Mouse (Mus musculus): ENCODE data around the gene Nrxn3. TPM values are rescaled to one million over a fixed set of nuclear protein-coding genes. Genes with fewer than 3 reads are reported as not detected.

Gene Nrxn3
- polyA plus RNA-seq, 1 experiment from 2014 or later = 99.5 TPM

DNA sequence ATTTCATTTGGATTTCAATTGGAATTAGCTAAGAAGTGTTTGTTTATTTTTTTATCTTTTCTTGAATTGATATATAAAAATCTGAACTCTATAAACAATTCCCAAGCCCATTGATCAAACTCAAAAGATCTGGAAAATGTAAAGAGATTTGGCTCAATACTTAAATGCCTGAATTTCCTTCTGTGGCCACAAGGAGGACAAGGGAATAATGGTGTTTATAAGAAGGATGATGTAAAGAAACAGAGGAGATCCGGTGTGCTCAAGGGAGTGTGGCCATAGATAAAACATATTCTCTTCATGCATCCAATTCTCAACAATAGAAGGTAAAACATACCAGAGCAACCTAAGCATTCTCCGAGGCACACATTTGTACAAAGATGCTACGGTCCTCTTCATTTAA is 1085.5 kb downstream of the Nrxn3 start:
- Histone ChIP-seq H3K4me2 (replicated peaks) (no peak overlapping the region), H3K36me3 (no peaks in the 10 kb centered on the region), H3K27ac (replicated peaks) (no peak overlapping the region), H3K4me3 (no peak overlapping the region), H3K9me3 (no peaks in the 10 kb centered on the region), H3K27me3 (no peaks in the 10 kb centered on the region), H3K9ac (replicated peaks) (no peak overlapping the region), H3K4me1 (peaks cover 19% of the 10 kb centered on the region)
- no peak for ATAC-seq (replicated peaks)
- 66% methylated on average over 3 of the region's 3 CpGs for WGBS

DNA sequence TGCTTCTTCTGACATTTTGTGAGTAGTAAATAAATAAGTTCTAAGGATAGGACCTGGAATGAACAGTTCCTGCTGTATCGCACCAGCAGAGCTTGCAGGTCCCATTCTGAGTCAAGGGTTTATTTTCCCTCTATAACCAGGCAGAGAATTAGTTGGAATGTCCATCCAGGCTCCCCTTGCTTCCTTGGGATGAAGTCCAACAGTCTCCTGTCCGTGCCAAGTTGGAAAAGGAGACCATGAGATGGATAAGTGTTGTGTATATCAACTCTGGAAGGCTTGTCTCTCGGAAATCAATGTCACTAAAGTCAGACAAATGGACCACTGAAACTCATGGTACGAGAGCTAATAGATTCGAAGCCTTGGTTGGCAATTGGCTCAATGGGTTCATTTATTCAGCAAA is 1087.5 kb downstream of the Nrxn3 start:
- WGBS = 87% methylated on average over 5 of the region's 5 CpGs
- Histone ChIP-seq H3K4me3 (no peak overlapping the region), H3K27me3 (0 out of 2 replicates have a peak, but pooled peaks cover 4% of the 10 kb centered on the region), H3K27ac (replicated peaks) (no peak overlapping the region), H3K36me3 (no peaks in the 10 kb centered on the region), H3K9me3 (no peaks in the 10 kb centered on the region), H3K9ac (replicated peaks) (no peak overlapping the region), H3K4me1 (peaks cover 30% of the 10 kb centered on the region), H3K4me2 (replicated peaks) (no peak overlapping the region)
- ATAC-seq (replicated peaks) = no peak

DNA sequence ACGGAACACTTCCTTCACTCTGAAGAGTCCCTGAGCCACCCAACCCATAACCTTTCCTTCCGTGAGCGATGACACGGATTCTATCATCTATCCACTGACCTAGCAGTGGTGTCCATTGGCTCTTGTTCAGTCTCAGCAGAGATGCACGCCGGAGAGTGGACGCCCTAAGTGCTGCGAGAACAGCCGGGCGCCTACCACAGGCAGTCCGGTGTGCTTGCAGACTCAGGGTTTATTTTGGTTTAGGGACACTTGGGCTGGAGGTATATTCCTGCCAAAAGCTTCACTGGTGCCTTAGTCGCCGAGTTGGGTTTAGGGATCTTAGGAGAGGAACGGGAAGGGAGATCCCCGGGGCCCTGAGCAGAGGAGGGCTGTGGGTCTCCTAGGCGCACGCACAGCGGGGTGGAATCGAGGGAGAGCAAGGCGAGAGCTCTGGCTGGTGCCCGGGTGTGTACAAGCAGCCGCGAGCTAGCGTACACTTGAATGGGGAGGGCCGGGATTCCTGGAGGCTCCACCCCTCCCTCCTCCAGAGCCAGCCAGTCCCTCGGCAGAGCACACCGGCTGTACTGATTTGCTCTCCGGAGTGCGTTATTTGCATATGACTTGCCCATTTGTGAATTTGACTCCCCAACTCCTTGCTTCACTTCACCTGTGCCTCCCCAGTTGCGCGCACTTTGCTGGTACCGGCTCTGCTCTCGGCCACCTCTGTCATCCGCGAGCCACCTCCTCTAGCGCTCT is 1089.3 kb downstream of the Nrxn3 start:
- Histone ChIP-seq H3K36me3 (no peaks in the 10 kb centered on the region), H3K27ac (replicated peaks) (peak overlapping the region; percentile 45; the same call in 1 of the 2 replicates), H3K4me2 (replicated peaks) (peak overlapping the region; percentile 85), H3K9ac (replicated peaks) (peak overlapping the region; percentile 50), H3K4me1 (peaks cover 37% of the 10 kb centered on the region), H3K4me3 (peak overlapping the region; percentile 47), H3K27me3 (0 out of 2 replicates have a peak, but pooled peaks cover 4% of the 10 kb centered on the region), H3K9me3 (no peaks in the 10 kb centered on the region)
- WGBS = under 1% methylated on average over 36 of the region's 36 CpGs
- peak; percentile 96 for ATAC-seq (replicated peaks)

DNA sequence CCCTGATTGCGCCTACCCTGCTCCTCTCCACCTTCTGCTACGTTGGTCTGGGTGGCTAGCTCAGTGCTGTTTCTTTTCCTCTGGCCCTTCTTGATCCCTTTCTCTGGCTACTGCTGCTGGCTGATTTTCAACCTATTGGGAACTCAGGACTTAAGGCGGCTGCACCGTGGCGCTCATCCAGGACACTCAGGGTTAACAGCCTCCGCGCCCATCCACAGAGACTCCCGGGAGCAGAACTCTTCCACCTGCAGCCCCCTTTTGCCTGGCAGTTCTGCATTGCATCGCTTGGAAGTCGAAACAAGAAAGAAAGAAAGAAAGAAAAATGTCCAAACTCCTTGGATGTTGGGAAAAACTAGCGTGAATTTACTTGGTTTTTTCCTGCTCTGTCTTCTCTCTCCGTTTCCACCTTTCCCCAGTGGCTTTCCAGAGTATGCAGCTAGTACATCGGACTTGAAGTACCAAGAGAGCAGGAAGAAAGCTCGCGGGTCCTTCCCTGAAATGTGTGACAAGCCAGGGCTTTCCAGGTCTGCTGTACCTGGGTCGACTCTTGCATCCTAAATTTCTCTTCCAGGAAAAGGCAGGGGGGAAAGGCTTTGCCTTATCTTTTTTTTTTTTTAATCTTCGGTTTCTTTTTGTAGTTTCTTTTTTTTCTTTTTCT is 1090.0 kb downstream of the Nrxn3 start:
- H3K9me3 ChIP-seq = no peaks in the 10 kb centered on the region
- WGBS = under 1% methylated on average over 17 of the region's 17 CpGs
- H3K4me3 ChIP-seq = peak overlapping the region; percentile 47
- H3K4me1 ChIP-seq = peaks cover 44% of the 10 kb centered on the region
- H3K27ac ChIP-seq (replicated peaks) = peak overlapping the region; percentile 45; the same call in 1 of the 2 replicates
- 0 out of 2 replicates have a peak, but pooled peaks cover 4% of the 10 kb centered on the region for H3K27me3 ChIP-seq
- H3K9ac ChIP-seq (replicated peaks) = peak overlapping the region; percentile 50
- peak; percentile 33 for ATAC-seq (replicated peaks)
- H3K4me2 ChIP-seq (replicated peaks) = peak overlapping the region; percentile 85
- H3K36me3 ChIP-seq = no peaks in the 10 kb centered on the region

DNA sequence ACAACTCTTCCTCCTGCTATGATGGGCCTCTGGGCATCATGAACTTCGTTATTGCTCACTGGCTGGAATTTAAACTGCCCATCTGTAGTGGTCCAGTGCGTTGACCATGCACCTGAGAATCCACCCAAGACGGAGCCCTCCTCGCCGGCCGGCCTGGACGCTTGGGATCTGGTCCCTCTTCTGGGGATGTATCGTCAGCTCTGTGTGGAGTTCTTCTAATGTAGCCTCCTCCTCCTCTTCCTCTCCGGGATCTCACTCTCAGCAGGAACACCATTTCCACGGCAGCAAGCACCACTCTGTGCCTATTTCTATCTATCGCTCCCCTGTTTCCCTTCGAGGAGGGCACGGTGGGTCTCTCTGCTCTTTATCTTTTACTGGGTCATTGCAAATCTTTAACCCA is 1090.6 kb downstream of the Nrxn3 start:
- Histone ChIP-seq H3K4me1 (peaks cover 48% of the 10 kb centered on the region), H3K9ac (replicated peaks) (0 out of 2 replicates have a peak overlapping the region, but pooled peaks have one; percentile 21), H3K9me3 (no peaks in the 10 kb centered on the region), H3K4me3 (peak overlapping the region; percentile 47), H3K4me2 (replicated peaks) (peak overlapping the region; percentile 85), H3K36me3 (no peaks in the 10 kb centered on the region), H3K27me3 (0 out of 2 replicates have a peak, but pooled peaks cover 4% of the 10 kb centered on the region), H3K27ac (replicated peaks) (no peak overlapping the region)
- 10% methylated on average over 13 of the region's 13 CpGs for WGBS
- ATAC-seq (replicated peaks) = no peak

DNA sequence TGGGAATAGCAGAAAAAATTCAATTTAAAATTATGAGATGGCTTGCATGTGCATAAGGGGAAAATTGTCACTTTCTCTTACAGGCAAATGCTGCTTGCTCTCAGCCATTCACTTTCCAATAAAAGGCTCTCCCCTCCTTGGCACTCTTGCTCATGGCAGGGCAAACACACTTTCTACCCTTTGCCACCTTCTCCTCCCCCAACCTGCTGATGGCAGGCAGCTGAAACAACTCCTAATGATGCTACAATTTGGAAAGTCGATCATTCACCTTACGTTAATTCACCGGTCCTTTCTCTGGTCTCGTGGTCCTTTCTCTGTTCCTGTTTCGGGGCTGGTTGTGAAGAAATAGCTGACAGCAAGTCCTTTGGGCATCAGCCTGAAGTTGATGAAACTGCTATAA is 1091.0 kb downstream of the Nrxn3 start:
- H3K27ac ChIP-seq (replicated peaks) = no peak overlapping the region
- H3K9me3 ChIP-seq = no peaks in the 10 kb centered on the region
- no peak for ATAC-seq (replicated peaks)
- WGBS = 77% methylated on average over 5 of the region's 5 CpGs
- 0 out of 2 replicates have a peak overlapping the region, but pooled peaks have one; percentile 21 for H3K9ac ChIP-seq (replicated peaks)
- H3K4me2 ChIP-seq (replicated peaks) = 0 out of 2 replicates have a peak overlapping the region, but pooled peaks have one; percentile 85
- H3K27me3 ChIP-seq = 0 out of 2 replicates have a peak, but pooled peaks cover 4% of the 10 kb centered on the region
- peaks cover 48% of the 10 kb centered on the region for H3K4me1 ChIP-seq
- peak overlapping the region; percentile 47 for H3K4me3 ChIP-seq
- no peaks in the 10 kb centered on the region for H3K36me3 ChIP-seq

DNA sequence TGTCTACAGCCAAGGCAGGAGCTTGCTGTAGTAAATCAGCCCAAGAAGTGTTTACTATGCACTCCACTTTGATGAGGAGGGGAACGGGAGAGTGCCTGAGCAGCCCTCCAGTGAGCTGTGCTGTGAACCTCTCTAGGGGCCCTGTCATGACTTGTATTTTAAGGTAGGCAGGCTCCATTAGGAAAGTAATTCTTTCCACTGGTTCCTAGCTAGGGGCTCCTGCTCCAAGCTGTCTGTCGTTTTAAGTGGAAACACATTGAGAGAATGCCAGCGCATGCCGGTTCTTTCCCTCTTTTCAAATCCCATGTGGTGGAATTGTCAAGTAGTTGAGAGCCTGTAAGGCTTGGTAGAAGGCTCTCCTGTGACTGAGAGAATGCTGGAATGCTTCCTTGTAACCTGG is 1091.9 kb downstream of the Nrxn3 start:
- ATAC-seq (replicated peaks) = no peak
- Histone ChIP-seq H3K4me2 (replicated peaks) (no peak overlapping the region), H3K9ac (replicated peaks) (no peak overlapping the region), H3K27ac (replicated peaks) (no peak overlapping the region), H3K36me3 (no peaks in the 10 kb centered on the region), H3K4me3 (peak overlapping the region; percentile 14; the same call in 1 of the 2 replicates), H3K4me1 (peaks cover 48% of the 10 kb centered on the region), H3K9me3 (no peaks in the 10 kb centered on the region), H3K27me3 (0 out of 2 replicates have a peak, but pooled peaks cover 4% of the 10 kb centered on the region)
- WGBS = 37% methylated on average over 4 of the region's 4 CpGs

DNA sequence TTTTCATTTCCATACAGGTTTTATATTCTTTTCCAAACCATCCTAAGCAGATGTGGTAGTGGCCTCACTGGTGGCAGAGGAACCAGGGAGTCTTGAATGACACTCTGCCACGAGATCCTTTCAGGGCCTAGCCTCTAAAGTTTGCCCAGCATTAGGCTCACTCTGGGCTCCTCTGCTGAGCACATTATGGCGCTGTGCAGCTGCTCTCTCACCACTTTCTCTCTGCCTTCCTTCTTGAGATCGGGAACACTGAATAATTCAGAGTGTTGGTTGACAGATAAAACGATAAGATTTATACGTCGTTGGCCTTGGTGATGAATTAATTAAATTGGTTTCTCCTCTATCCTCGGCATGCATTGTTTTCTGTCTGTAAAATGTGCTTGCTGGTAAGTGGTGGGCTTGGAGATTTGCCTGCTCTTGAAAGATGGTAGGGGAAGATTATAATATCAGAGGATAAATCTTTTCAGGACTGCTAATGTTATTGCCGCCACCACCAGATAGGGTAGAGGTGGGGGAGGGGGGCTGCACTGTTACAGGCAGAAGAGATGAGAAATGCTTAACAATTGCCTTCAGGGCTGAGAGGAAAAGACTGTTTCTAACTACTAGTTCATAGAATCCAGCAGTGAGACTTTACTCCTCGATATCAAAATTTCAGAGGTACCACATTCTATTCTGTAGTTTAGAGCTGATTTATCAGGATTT is 1094.5 kb downstream of the Nrxn3 start:
- H3K4me2 ChIP-seq (replicated peaks) = 0 out of 2 replicates have a peak overlapping the region, but pooled peaks have one; percentile 9
- H3K27ac ChIP-seq (replicated peaks) = 0 out of 2 replicates have a peak overlapping the region, but pooled peaks have one; percentile 0
- H3K27me3 ChIP-seq = 0 out of 2 replicates have a peak, but pooled peaks cover 4% of the 10 kb centered on the region
- H3K9ac ChIP-seq (replicated peaks) = no peak overlapping the region
- no peak overlapping the region for H3K4me3 ChIP-seq
- peaks cover 37% of the 10 kb centered on the region for H3K4me1 ChIP-seq
- 34% methylated on average over 9 of the region's 9 CpGs for WGBS
- no peaks in the 10 kb centered on the region for H3K36me3 ChIP-seq
- no peaks in the 10 kb centered on the region for H3K9me3 ChIP-seq
- ATAC-seq (replicated peaks) = peak; percentile 57

DNA sequence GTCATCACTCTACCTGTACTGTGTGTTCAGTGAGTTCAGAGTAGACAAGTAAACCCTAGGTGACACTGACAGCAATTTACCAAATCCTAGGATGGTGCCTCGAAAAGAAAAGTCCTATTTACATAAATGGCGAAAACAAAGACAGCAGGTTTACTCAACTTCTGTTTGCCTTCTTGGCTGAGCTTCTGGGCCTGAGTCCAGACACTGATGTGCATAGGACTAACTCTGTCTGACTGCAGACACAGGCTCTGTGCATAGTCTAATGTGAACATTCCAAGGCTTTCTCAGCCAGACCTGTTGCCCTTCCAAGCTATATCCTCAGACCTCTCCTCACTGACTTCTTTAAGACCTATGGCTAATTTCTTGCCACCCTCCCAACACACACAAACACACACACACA is 1095.5 kb downstream of the Nrxn3 start:
- Histone ChIP-seq H3K4me1 (peaks cover 29% of the 10 kb centered on the region), H3K36me3 (no peaks in the 10 kb centered on the region), H3K9me3 (no peaks in the 10 kb centered on the region), H3K27me3 (0 out of 2 replicates have a peak, but pooled peaks cover 4% of the 10 kb centered on the region), H3K4me2 (replicated peaks) (no peak overlapping the region), H3K27ac (replicated peaks) (no peak overlapping the region), H3K4me3 (no peak overlapping the region), H3K9ac (replicated peaks) (no peak overlapping the region)
- ATAC-seq (replicated peaks) = peak; percentile 47; the same call in 1 of the 2 replicates
- WGBS = 60% methylated on average over 2 of the region's 2 CpGs

DNA sequence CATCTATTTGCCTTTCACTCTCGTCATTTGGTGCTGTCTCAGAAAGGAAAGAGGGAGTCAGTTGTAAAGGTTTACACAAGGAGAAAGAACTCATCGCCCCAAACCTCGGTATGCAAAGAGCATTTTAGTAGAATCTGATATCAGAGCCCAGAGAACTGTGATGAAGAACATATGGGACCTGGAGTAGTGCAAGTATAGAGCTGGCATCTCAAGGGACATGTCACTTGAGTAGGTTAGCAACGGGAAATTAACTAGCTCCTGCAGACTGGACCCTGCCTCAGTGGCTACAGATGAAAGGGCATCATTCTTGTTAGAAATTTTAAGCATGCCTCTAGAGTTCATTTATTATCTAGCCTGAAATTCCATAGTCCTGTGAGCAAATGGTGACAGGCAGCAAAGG is 1099.5 kb downstream of the Nrxn3 start:
- 41% methylated on average over 4 of the region's 4 CpGs for WGBS
- Histone ChIP-seq H3K27ac (replicated peaks) (no peak overlapping the region), H3K27me3 (no peaks in the 10 kb centered on the region), H3K4me1 (peaks cover 10% of the 10 kb centered on the region), H3K9me3 (no peaks in the 10 kb centered on the region), H3K9ac (replicated peaks) (no peak overlapping the region), H3K4me2 (replicated peaks) (no peak overlapping the region), H3K4me3 (no peak overlapping the region), H3K36me3 (no peaks in the 10 kb centered on the region)
- ATAC-seq (replicated peaks) = no peak

DNA sequence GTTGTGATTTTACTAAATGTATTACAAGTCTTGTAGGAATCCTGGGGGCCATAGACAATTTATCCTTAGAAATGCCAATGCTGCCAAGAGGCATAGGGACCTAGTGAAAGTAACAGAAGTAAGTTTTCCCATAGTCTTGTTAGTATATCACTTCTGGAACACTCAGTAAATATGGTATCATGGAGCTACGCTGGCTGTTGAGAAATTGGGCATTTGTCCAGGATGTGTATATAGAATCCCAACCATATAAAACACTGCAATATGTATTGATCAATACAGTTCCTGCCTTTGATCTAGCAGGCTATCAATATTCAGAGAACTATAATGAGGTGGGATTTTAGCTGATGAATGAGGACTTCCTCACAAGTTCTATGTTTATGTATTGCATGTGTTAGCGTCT is 1107.3 kb downstream of the Nrxn3 start:
- Histone ChIP-seq H3K27ac (replicated peaks) (no peak overlapping the region), H3K27me3 (no peaks in the 10 kb centered on the region), H3K4me1 (no peaks in the 10 kb centered on the region), H3K9ac (replicated peaks) (no peak overlapping the region), H3K9me3 (no peaks in the 10 kb centered on the region), H3K4me3 (no peak overlapping the region), H3K4me2 (replicated peaks) (no peak overlapping the region), H3K36me3 (no peaks in the 10 kb centered on the region)
- 93% methylated on average over 2 of the region's 2 CpGs for WGBS
- ATAC-seq (replicated peaks) = no peak

DNA sequence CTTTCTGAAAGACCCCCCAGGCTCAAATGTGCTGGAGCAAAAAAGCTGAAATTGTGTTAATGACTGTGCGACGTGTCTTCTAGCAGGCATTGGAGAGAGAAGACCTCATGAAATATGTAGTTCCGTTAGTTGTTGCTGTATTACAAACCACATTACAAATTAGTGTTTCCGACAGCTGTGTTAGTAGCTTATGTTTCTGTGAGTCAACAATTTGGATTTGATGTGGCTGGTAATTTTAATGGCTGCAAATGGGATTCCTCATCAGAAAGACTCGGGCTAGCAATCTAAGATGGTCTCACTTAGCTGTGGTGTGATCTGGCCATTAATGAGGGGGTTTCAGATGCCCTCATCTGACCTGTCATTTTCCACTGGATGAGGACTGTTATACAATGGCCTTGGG is 1107.7 kb downstream of the Nrxn3 start:
- Histone ChIP-seq H3K4me2 (replicated peaks) (no peak overlapping the region), H3K9ac (replicated peaks) (no peak overlapping the region), H3K4me1 (no peaks in the 10 kb centered on the region), H3K9me3 (no peaks in the 10 kb centered on the region), H3K27ac (replicated peaks) (no peak overlapping the region), H3K36me3 (no peaks in the 10 kb centered on the region), H3K4me3 (no peak overlapping the region), H3K27me3 (no peaks in the 10 kb centered on the region)
- no peak for ATAC-seq (replicated peaks)
- WGBS = 82% methylated on average over 5 of the region's 5 CpGs

Data from forebrain, embryonic 15.5 days (tissue).